Mouse (Mus musculus): ENCODE results near the gene Olfr851.

Gene Olfr851

DNA sequence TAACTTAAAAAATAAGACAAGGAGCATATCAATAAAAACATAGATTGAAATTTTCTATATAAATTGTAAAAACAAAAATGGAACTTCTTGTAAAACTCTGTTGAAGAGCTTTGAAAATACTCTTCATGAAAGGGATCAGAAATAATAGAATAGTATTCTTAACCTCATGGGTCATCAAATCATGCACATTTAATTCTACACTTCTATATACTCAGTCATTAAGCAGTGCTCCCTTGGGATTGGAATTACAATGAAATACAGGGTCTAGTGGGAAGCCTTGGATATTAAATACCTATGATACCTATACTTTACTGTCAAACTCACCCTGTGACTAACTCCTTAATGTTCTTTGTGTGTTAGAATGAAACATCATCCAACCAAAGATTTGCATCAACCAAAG, at the start of gene Olfr851:
TSS of gene Olfr851 (plus strand) at position 301 of the 400 bp plus-strand sequence.
- no peak for DNase-seq

DNA sequence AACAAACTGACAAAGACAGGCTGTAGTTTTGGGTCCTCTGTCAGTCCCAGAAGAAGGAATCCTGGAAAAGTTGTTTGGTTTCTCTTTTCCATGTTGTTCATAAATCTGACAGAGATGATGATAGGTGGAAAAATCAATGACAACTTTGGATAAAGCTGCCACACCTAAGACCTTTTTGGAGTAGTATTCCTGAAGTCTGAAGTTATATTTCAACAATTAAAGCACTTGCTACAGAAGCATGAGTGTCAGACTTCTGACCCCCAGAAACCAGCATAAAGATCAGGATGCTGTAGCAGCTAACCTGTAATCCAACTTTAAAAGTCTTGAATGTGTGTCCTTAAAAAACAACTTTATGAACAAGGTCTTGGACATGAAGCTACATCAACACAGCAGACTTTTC, 14.9 kb upstream of the Olfr851 start, which contains the start of gene Olfr850:
TSS of gene Olfr850 (minus strand) at position 101 of the 400 bp plus-strand sequence.
- no peak for DNase-seq

DNA sequence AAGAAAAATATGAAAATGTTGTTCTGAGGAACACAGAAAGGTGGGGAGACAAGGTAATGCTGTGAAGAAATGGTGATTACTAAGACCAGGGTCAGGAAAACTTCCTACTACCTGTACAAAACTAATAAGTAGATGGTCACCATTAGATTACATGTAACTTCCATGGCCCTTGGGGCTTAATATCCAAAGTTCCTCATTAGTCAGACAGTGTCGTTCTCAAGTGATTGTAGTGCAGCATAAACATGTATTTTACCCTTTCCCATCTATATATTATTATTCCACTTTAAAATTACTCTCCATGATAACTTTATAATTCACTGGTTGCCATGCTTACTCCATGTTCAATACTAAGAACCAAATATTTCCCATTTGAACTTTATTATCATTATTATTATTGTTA, 47.9 kb downstream of the Olfr851 start, which contains the start of gene Olfr853:
TSS of gene Olfr853 (minus strand) at position 101 of the 400 bp plus-strand sequence.
- DNase-seq = no peak

Measured in kidney, adult 18-20 months (tissue).